Mouse (Mus musculus) heart, embryonic 16.5 days (tissue): Measurements from ENCODE around the gene Ift20. TPM values are rescaled to one million over a fixed set of nuclear protein-coding genes. Genes with fewer than 3 reads are reported as not detected.
A peak's percentile ranks its signal among the peaks of the same experiment; 100 is the strongest.

Source experiments
- ATAC-seq: fragments of 200-750 bp; cut with Nextera tagmentation; replicated peaks from 2 replicates; pipeline ENCODE4 v1.8.0; 2017; ENCODE audit warnings: moderate number of reproducible peaks; ENCODE audit not compliant: insufficient read depth, low FRiP score; ENCODE audit errors: extremely low read depth
- H3K27ac ChIP-seq: fragments of 300-500 bp; sonication (generic); 2 replicates; pipeline ENCODE4 v1.5.1; 2014; ENCODE audit warnings: mild to moderate bottlenecking, low read length, control low read depth, moderate library complexity
- H3K27me3 ChIP-seq: fragments of 300-500 bp; sonication (generic); 2 replicates; pipeline ENCODE4 v1.6.1; 2014; ENCODE audit warnings: low read length, mixed read lengths; ENCODE audit not compliant: control insufficient read depth, insufficient read depth
- H3K36me3 ChIP-seq: fragments of 300-500 bp; sonication (generic); 2 replicates; pipeline ENCODE4 v1.6.1; 2014; ENCODE audit not compliant: control insufficient read depth, insufficient read depth
- H3K4me1 ChIP-seq: fragments of 300-500 bp; sonication (generic); 2 replicates; pipeline ENCODE4 v1.6.1; 2014; ENCODE audit warnings: low read length, mixed read lengths; ENCODE audit not compliant: control insufficient read depth, insufficient read depth
- H3K4me2 ChIP-seq: fragments of 300-500 bp; sonication (generic); 2 replicates; pipeline ENCODE4 v1.6.1; 2014; ENCODE audit warnings: low read depth, mild to moderate bottlenecking, control low read depth, low read length
- H3K4me3 ChIP-seq: fragments of 300-500 bp; sonication (generic); 2 replicates; pipeline ENCODE4 v1.5.1; 2014; ENCODE audit warnings: mild to moderate bottlenecking, control low read depth, low read length
- H3K9ac ChIP-seq: fragments of 300-500 bp; sonication (generic); 2 replicates; pipeline ENCODE4 v1.6.1; 2014; ENCODE audit warnings: low read length, control low read depth
- H3K9me3 ChIP-seq: fragments of 300-500 bp; sonication (generic); replicated peaks from 2 replicates; pipeline ENCODE4 v1.6.1; 2016; ENCODE audit warnings: low read length; ENCODE audit not compliant: control insufficient read depth
- WGBS: fragments of 180-500 bp; shearing (Covaris S2); extraction: QIAGEN DNeasy Blood & Tissue Kit; methylation state at CpG from one replicate; pipeline ENCODE4 v1.1.7; 2014; 5-methylcytosine and 5-hydroxymethylcytosine counted together
- polyA plus RNA-seq: library from polyadenylated mRNA; unstranded; fragments of >200 nt; fragmentation: Nextera tagmentation; extraction: Ambion mirVana; gene quantifications from 2 replicates; pipeline ENCODE4 v1.2.1, GENCODE M21; 2015

Gene Ift20
- polyA plus RNA-seq = 98.4 and 109 TPM in 2 replicates

- WGBS = under 1% methylated on average over 52 of the region's 52 CpGs
- H3K4me3 ChIP-seq = peak within 1 kb of the TSS; percentile 80
- peak within 1 kb of the TSS; percentile 86 for H3K4me2 ChIP-seq
- H3K4me1 ChIP-seq = peaks cover 20% of the 10 kb centered on the region
- H3K27me3 ChIP-seq = no peaks in the 10 kb centered on the region
- H3K36me3 ChIP-seq = peaks cover 25% of the 10 kb centered on the region
- H3K9ac ChIP-seq = peak within 1 kb of the TSS; percentile 88
- no peaks in the 10 kb centered on the region for H3K9me3 ChIP-seq
- ATAC-seq = peak; percentile 98
- peak within 1 kb of the TSS; percentile 94 for H3K27ac ChIP-seq
Measured at GRCm38 (mm10) chr11:78536080-78536689, at the start of gene Ift20, which contains the start of gene Tnfaip1. Gene Ift20 (plus strand): TSS chr11:78536361. Gene Tnfaip1 (minus strand): TSS chr11:78536332.

- Histone ChIP-seq H3K4me2 (no peak overlapping the region), H3K27ac (no peak overlapping the region), H3K27me3 (peaks cover 74% of the 10 kb centered on the region), H3K9me3 (no peaks in the 10 kb centered on the region), H3K9ac (no peak overlapping the region), H3K4me3 (no peak overlapping the region), H3K36me3 (no peaks in the 10 kb centered on the region), H3K4me1 (peaks cover 3% of the 10 kb centered on the region)
- WGBS = 3% methylated on average over 8 of the region's 8 CpGs
- no peak for ATAC-seq
Measured at GRCm38 (mm10) chr11:78488168-78488567, 48.0 kb upstream of the Ift20 start.

GRCm38 (mm10) chr11:78490781-78491241 lies 45.4 kb upstream of the Ift20 start:
- H3K36me3 ChIP-seq = no peaks in the 10 kb centered on the region
- peak overlapping the region; percentile 26 for H3K4me3 ChIP-seq
- H3K27me3 ChIP-seq = peaks cover 74% of the 10 kb centered on the region
- peak overlapping the region; percentile 48 for H3K4me2 ChIP-seq
- H3K9me3 ChIP-seq = no peaks in the 10 kb centered on the region
- WGBS = 13% methylated on average over 48 of the region's 48 CpGs
- no peak overlapping the region for H3K27ac ChIP-seq
- H3K4me1 ChIP-seq = peaks cover 3% of the 10 kb centered on the region
- no peak; the same call in 1 of the 2 replicates for ATAC-seq
- no peak overlapping the region for H3K9ac ChIP-seq

GRCm38 (mm10) chr11:78495904-78496303 lies 40.3 kb upstream of the Ift20 start:
- Histone ChIP-seq H3K4me3 (no peak overlapping the region), H3K9me3 (no peaks in the 10 kb centered on the region), H3K27me3 (peaks cover 70% of the 10 kb centered on the region), H3K4me2 (no peak overlapping the region), H3K9ac (no peak overlapping the region), H3K36me3 (no peaks in the 10 kb centered on the region), H3K27ac (no peak overlapping the region), H3K4me1 (peaks cover 10% of the 10 kb centered on the region)
- ATAC-seq = no peak
- WGBS = 5% methylated on average over 6 of the region's 6 CpGs

GRCm38 (mm10) chr11:78497071-78497541 lies 39.1 kb upstream of the Ift20 start:
- 0 out of 2 replicates have a peak overlapping the region, but pooled peaks have one; percentile 53 for H3K9ac ChIP-seq
- H3K9me3 ChIP-seq = no peaks in the 10 kb centered on the region
- H3K4me2 ChIP-seq = peak overlapping the region; percentile 89
- peak overlapping the region; percentile 56 for H3K4me3 ChIP-seq
- peaks cover 10% of the 10 kb centered on the region for H3K4me1 ChIP-seq
- H3K36me3 ChIP-seq = no peaks in the 10 kb centered on the region
- H3K27me3 ChIP-seq = peaks cover 65% of the 10 kb centered on the region
- peak; percentile 43; the same call in 1 of the 2 replicates for ATAC-seq
- no peak overlapping the region for H3K27ac ChIP-seq
- WGBS = 1% methylated on average over 44 of the region's 44 CpGs

GRCm38 (mm10) chr11:78497544-78498522 lies 38.3 kb upstream of the Ift20 start, which contains the start of gene Sarm1:
Gene Sarm1 (minus strand): TSS chr11:78497754.
- peak; percentile 87 for ATAC-seq
- Histone ChIP-seq H3K4me2 (peak within 1 kb of the TSS; percentile 89), H3K27me3 (peaks cover 65% of the 10 kb centered on the region), H3K36me3 (no peaks in the 10 kb centered on the region), H3K9ac (0 out of 2 replicates have a peak within 1 kb of the TSS, but pooled peaks have one; percentile 53), H3K4me1 (peaks cover 10% of the 10 kb centered on the region), H3K4me3 (peak within 1 kb of the TSS; percentile 56), H3K27ac (no peak within 1 kb of the TSS), H3K9me3 (no peaks in the 10 kb centered on the region)
- WGBS = 4% methylated on average over 36 of the region's 36 CpGs

- peak within 1 kb of the TSS; percentile 56 for H3K4me3 ChIP-seq
- H3K36me3 ChIP-seq = no peaks in the 10 kb centered on the region
- no peak within 1 kb of the TSS for H3K9ac ChIP-seq
- ATAC-seq = no peak
- H3K4me2 ChIP-seq = peak within 1 kb of the TSS; percentile 89
- H3K27me3 ChIP-seq = peaks cover 65% of the 10 kb centered on the region
- 51% methylated on average over 7 of the region's 7 CpGs for WGBS
- H3K4me1 ChIP-seq = peaks cover 10% of the 10 kb centered on the region
- H3K27ac ChIP-seq = no peak within 1 kb of the TSS
- H3K9me3 ChIP-seq = no peaks in the 10 kb centered on the region
Measured at GRCm38 (mm10) chr11:78499004-78499403, 37.2 kb upstream of the Ift20 start, which contains the start of gene Vtn. Gene Vtn (plus strand): TSS chr11:78499091.

- Histone ChIP-seq H3K27ac (no peak overlapping the region), H3K4me3 (no peak overlapping the region), H3K4me2 (no peak overlapping the region), H3K36me3 (no peaks in the 10 kb centered on the region), H3K4me1 (peaks cover 10% of the 10 kb centered on the region), H3K9me3 (no peaks in the 10 kb centered on the region), H3K27me3 (peaks cover 60% of the 10 kb centered on the region), H3K9ac (no peak overlapping the region)
- no peak for ATAC-seq
- WGBS = 42% methylated on average over 16 of the region's 16 CpGs
Measured at GRCm38 (mm10) chr11:78499543-78499942, 36.6 kb upstream of the Ift20 start.
